Mouse (Mus musculus): ENCODE results near the gene Fam204a. TPM values are rescaled to one million over a fixed set of nuclear protein-coding genes. Genes with fewer than 3 reads are reported as not detected.

Gene Fam204a
- polyA plus RNA-seq, 1 experiment from 2014 or later, result 47.3 TPM

DNA sequence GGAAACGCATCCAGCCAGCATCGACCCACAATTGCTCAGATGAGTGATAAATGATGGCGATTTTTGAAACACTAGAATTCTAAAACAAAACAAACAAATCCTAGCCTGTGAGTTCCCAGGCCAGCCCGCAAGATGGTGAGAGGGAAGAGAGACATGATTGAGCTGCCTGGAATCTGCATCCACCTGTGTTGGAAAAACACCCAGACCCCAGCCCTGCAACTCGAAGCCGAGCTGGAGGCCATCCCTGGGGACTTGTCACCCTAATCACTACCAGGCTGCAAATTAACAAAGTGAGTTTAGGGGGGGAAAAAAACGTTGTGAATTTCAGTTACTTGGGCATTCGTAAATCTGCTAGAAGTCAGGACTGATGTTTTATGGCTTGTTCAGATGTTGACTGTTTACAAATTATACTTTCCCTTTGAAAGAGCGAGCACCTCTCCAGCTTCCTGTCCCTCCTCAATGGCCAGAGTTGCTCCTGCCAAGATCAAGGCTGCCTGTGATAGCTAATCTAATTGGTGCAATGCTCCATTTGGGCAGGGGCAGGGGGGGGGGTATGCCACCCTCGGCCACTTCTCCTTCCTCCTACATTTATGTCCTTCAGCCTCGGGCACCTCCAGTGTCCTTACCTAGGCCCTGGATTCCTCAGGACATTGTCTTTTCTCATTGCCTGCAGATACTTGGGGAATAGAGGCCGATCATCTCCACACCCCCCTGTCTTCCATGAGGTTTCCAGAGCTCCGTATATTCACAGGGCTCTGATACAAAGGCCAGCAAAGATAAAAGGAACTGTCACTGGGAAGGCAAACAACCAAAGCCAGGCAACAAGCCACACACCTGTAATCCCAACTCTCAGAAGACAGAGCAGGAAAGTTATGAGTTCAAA lies 77.2 kb downstream of the Fam204a start:
- Histone ChIP-seq H3K27me3 (ENCODE audit: control insufficient read depth, insufficient read depth, low read length) (peaks cover 24% of the 10 kb centered on the region), H3K27ac (ENCODE audit: low read length) (no peak overlapping the region), H3K36me3 (ENCODE audit: control insufficient read depth, insufficient read depth, low read length) (no peaks in the 10 kb centered on the region), H3K4me1 (ENCODE audit: control insufficient read depth, insufficient read depth, low read length) (no peaks in the 10 kb centered on the region), H3K4me2 (ENCODE audit: low read depth, low read length) (no peak overlapping the region), H3K9ac (ENCODE audit: low read length) (no peak overlapping the region), H3K4me3 (replicated peaks; ENCODE audit: low read length) (no peak overlapping the region), H3K9me3 (replicated peaks; ENCODE audit: control insufficient read depth, low read length) (no peaks in the 10 kb centered on the region)
- 25% methylated on average over 13 of the region's 13 CpGs for WGBS
- no peak for ATAC-seq (ENCODE audit: insufficient read depth, low FRiP score)

Other genes with a start within 250 kb of the Fam204a start
- gene Prlhr, start 241.6 kb upstream of the Fam204a start, polyA plus RNA-seq (2015; fragmentation: Nextera tagmentation; extraction: Ambion mirVana), result not detected in 2 replicates